Mouse (Mus musculus) cortical plate, adult 2 months (tissue): ENCODE measurements at regions not wholly inside any gene's neighbourhood (a gene's known extent, or its start where the extent isn't known, plus 50 kb on each side); places are given as distances from the start of the nearest gene placed in this dataset.

Source experiments
- CTCF ChIP-seq: fragments of 200-500 bp; IDR thresholded peaks from 2 replicates; pipeline ENCODE4 v1.5.1; 2011; ENCODE audit warnings: mild to moderate bottlenecking, control low read depth, low read length; ENCODE audit not compliant: insufficient read depth; ENCODE audit errors: extremely low read depth
- POLR2A ChIP-seq: fragments of 200-500 bp; IDR thresholded peaks from 2 replicates; pipeline ENCODE4 v1.6.1; 2011; ENCODE audit warnings: mild to moderate bottlenecking, low read length, control low read depth; ENCODE audit not compliant: insufficient read depth; ENCODE audit errors: extremely low read depth

DNA sequence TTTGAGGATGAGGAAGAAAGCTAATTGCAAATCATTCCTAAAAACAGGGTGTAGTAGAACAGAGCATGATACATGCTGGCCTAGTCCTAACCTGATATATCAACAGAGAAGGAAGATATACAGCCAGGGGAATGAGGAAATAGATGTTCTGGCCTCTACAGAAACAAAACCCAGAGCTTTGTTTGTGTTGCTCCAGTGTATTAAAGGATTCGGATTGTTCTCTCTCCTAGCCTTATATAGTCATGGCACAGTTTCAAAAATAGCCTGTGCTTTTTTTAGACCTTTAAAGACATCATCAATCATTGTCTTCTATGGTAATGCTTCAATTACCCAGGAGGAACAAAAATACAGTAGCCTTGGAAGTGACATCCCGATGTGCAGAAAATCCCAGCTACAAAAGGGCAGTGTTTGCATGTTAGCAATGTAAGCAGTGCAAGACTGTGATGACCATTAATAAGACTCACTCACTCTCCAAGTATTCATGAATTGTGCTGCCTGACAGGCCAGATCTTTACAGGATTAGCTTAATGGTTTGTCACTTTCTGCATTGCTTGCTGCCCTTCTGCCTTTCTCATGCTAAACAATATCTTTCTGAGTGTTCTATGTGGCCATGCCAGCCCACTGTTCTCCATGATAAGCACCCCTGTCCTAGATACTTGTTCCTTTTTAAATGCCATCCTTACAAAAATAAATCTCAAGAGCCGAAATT is 1281.9 kb upstream of the Cited2 start:
- no peak for TF ChIP-seq POLR2A
- no peak for TF ChIP-seq CTCF
